Mouse (Mus musculus): ENCODE results near the gene Krtap31-2. TPM values are rescaled to one million over a fixed set of nuclear protein-coding genes. Genes with fewer than 3 reads are reported as not detected.

The Krtap31-2 gene
- polyA plus RNA-seq (2011; ENCODE audit: insufficient read length, low read depth, missing spikeins) = not detected in 2 replicates

DNA sequence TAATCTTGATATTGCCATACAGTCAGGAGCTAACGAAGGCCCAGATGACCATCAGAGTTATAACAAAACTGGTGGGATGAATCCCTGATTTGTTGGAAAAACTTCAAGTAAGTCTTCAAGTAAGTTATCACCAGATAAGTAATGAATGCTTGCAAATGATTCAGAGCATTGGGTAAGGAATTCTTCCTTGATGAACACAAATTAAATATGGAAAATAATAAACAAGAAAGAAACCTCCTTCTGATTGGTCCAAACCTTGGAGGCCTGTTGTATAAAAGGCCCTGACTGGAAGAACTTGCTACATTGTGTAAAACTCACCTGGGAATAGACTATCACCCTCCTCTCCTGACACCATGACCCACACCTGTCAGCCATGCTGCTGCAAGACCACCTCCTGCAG lies at the start of gene Krtap31-2:
Krtap31-2 (plus strand) TSS at position 301 of the 400 bp plus-strand sequence.
- TF ChIP-seq CTCF (IDR thresholded peaks at IDR 0.05; ENCODE audit: borderline replicate concordance, insufficient read depth, low read length) = no peak
- TF ChIP-seq POLR2A (IDR thresholded peaks at IDR 0.05; ENCODE audit: low read depth, low read length) = no peak
- no peak within 1 kb of the TSS for H3K4me3 ChIP-seq (ENCODE audit: insufficient read depth, low read length)
- H3K4me1 ChIP-seq (ENCODE audit: control insufficient read depth, insufficient read depth, low read length) = no peaks in the 10 kb centered on the region
- H3K27ac ChIP-seq (ENCODE audit: insufficient read depth, low read length) = no peak within 1 kb of the TSS

DNA sequence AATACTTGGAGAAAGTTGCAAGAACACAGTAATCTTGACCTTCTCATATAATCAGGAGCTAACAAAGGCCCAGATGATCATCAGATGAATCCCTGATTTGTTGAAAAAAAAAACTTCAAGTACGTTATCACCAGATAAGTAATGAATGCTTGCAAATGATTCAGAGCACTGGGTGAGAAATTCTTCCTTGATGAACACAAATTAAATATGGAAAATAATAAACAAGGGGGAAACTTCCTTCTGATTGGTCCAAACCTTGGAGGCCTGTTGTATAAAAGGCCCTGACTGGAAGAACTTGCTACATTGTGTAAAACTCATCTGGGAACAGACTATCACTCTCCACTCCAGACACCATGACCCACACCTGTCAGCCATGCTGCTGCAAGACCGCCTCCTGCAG lies 28.5 kb upstream of the Krtap31-2 start, which contains the start of gene Krtap31-1:
Krtap31-1 (plus strand) TSS at position 301 of the 400 bp plus-strand sequence.
- H3K4me1 ChIP-seq (ENCODE audit: control insufficient read depth, insufficient read depth, low read length) = no peaks in the 10 kb centered on the region
- no peak within 1 kb of the TSS for H3K4me3 ChIP-seq (ENCODE audit: insufficient read depth, low read length)
- no peak for TF ChIP-seq POLR2A (IDR thresholded peaks at IDR 0.05; ENCODE audit: low read depth, low read length)
- no peak for TF ChIP-seq CTCF (IDR thresholded peaks at IDR 0.05; ENCODE audit: borderline replicate concordance, insufficient read depth, low read length)
- H3K27ac ChIP-seq (ENCODE audit: insufficient read depth, low read length) = no peak within 1 kb of the TSS

DNA sequence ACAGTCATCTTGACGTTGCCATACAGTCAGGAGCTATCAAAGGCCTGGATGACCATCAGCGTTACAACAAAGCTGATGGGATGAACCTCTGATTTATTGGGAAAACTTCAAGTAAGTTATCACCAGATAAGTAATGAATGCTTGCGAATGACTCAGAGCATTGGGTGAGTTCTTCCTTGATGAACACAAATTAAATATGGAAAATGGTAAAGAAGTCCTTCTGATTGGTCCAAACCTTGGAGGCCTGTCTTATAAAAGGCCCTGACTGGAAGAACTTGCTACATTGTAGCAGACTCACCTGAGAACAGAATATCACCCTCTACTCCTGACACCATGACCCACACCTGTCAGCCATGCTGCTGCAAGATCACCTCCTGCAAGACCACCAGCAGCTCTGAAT lies 21.6 kb upstream of the Krtap31-2 start, which contains the start of gene Gm11565:
Gm11565 (plus strand) TSS at position 301 of the 400 bp plus-strand sequence.
- H3K4me1 ChIP-seq (ENCODE audit: control insufficient read depth, insufficient read depth, low read length) = no peaks in the 10 kb centered on the region
- no peak within 1 kb of the TSS for H3K4me3 ChIP-seq (ENCODE audit: insufficient read depth, low read length)
- TF ChIP-seq POLR2A (IDR thresholded peaks at IDR 0.05; ENCODE audit: low read depth, low read length) (no peak), CTCF (IDR thresholded peaks at IDR 0.05; ENCODE audit: borderline replicate concordance, insufficient read depth, low read length) (no peak)
- no peak within 1 kb of the TSS for H3K27ac ChIP-seq (ENCODE audit: insufficient read depth, low read length)

DNA sequence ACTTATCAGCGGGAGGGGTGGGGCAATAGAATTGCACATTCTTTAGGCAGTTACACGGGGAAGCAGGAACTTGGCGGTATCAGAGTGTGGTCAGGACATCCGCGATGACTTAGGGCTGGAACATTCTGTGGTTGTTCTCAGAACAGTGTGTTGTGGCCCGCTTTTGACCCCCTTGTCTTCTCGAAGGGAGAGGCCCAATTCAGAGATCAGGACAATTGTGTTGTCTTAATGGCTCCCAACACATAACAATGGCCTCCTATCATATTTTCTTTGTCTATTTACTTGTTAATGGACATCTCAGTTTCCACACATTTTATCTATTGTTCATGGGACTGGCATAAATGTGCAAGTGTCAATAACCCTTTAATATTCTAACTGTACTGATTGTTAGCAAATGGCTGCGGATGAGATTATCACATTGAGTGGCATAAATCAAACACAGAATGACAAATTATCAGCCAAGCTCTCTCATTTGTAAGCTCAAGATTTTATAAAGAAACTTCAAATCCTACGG lies 1.7 kb downstream of the Krtap31-2 start:
- no peak for TF ChIP-seq CTCF (IDR thresholded peaks at IDR 0.05; ENCODE audit: borderline replicate concordance, insufficient read depth, low read length)
- Histone ChIP-seq H3K27ac (ENCODE audit: insufficient read depth, low read length) (no peak overlapping the region), H3K4me3 (ENCODE audit: insufficient read depth, low read length) (no peak overlapping the region), H3K4me1 (ENCODE audit: control insufficient read depth, insufficient read depth, low read length) (no peaks in the 10 kb centered on the region)

DNA sequence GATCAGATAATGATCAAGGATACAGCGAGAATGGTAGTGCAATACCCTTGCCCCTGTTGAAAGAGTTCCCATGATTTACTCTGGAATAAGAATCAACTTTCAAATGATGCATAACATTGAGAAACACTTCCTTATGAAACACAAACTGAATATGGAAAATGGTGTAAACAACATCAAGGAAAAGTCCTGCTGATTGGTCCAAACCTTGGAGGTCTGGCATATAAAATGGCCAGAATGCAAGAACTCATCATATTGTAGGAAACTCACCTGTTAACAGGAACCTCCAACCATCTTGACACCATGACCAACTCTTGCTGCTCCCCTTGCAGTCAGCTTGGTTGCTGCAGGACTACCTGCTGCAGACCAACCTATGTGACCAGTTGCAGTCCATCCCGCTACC lies 12.1 kb downstream of the Krtap31-2 start, which contains the start of gene Krtap9-5:
Krtap9-5 (plus strand) TSS at position 301 of the 400 bp plus-strand sequence.
- Histone ChIP-seq H3K4me3 (ENCODE audit: insufficient read depth, low read length) (no peak within 1 kb of the TSS), H3K4me1 (ENCODE audit: control insufficient read depth, insufficient read depth, low read length) (no peaks in the 10 kb centered on the region), H3K27ac (ENCODE audit: insufficient read depth, low read length) (no peak within 1 kb of the TSS)
- no peak for TF ChIP-seq CTCF (IDR thresholded peaks at IDR 0.05; ENCODE audit: borderline replicate concordance, insufficient read depth, low read length)
- TF ChIP-seq POLR2A (IDR thresholded peaks at IDR 0.05; ENCODE audit: low read depth, low read length) = no peak

DNA sequence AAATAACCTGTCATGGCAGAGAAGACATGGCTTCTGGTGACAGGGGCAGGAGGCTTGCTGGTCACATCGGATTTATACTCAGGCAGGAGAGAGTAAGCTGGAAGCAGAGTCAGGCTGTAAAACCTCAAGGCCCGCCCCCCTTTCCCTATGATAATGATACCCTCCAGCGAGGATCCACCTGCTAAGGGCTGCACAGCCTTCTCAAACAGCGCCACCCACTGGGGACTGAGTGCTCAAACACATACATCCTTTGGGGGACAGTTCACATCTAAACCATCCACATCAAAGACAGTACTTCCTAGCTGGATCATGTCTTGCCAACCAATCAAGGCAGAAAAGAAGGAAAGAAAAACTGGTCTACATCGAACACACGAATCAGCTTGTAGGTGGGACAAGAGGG lies 28.1 kb downstream of the Krtap31-2 start:
- Histone ChIP-seq H3K4me3 (ENCODE audit: insufficient read depth, low read length) (no peak overlapping the region), H3K4me1 (ENCODE audit: control insufficient read depth, insufficient read depth, low read length) (no peaks in the 10 kb centered on the region), H3K27ac (ENCODE audit: insufficient read depth, low read length) (no peak overlapping the region)
- no peak for TF ChIP-seq POLR2A (IDR thresholded peaks at IDR 0.05; ENCODE audit: low read depth, low read length)
- TF ChIP-seq CTCF (IDR thresholded peaks at IDR 0.05; ENCODE audit: borderline replicate concordance, insufficient read depth, low read length) = no peak

DNA sequence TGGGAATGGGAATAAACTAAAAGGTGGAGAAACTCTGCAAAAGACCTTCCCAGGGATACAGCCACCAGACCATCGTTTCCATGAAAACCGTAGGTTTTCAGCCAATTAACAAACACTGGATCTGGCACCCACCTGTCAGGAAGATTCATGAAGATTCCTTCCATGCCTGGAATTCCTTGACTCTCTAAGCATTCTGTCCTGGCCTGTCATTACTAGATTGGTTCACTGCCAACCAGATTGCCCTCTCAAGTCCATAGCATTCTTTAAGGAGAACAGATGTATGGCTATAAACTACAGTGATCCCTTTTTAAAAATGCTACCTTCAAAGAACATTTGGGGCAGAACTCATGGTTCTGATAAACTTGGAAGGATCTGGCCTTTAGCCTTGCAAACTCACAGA lies 29.9 kb downstream of the Krtap31-2 start:
- H3K27ac ChIP-seq (ENCODE audit: insufficient read depth, low read length) = no peak overlapping the region
- TF ChIP-seq POLR2A (IDR thresholded peaks at IDR 0.05; ENCODE audit: low read depth, low read length) = no peak
- TF ChIP-seq CTCF (IDR thresholded peaks at IDR 0.05; ENCODE audit: borderline replicate concordance, insufficient read depth, low read length) = no peak
- no peaks in the 10 kb centered on the region for H3K4me1 ChIP-seq (ENCODE audit: control insufficient read depth, insufficient read depth, low read length)
- no peak overlapping the region for H3K4me3 ChIP-seq (ENCODE audit: insufficient read depth, low read length)

DNA sequence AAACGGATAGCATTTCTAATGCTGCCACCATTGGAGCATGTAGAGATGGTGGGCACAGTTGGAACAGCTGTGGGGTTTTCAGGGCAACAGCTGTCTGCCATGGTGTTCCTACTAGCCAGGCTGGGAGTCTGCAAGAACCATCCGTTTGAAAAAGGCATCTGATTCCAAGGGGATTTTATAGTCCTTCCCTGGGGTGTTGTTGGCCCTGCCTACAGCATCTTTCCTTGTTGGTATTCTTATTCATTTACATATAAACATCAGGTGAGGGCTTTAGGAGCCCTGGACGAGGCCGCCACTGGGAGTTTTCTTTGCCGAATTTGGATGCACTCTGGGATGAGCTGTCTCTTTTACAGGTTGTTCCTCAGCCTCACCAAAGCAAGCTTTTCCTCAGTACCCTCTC lies 42.9 kb downstream of the Krtap31-2 start, which contains the start of gene Krtap29-1:
Krtap29-1 (minus strand) TSS at position 101 of the 400 bp plus-strand sequence.
- TF ChIP-seq CTCF (IDR thresholded peaks at IDR 0.05; ENCODE audit: borderline replicate concordance, insufficient read depth, low read length) (no peak), POLR2A (IDR thresholded peaks at IDR 0.05; ENCODE audit: low read depth, low read length) (no peak)
- no peak within 1 kb of the TSS for H3K27ac ChIP-seq (ENCODE audit: insufficient read depth, low read length)
- H3K4me3 ChIP-seq (ENCODE audit: insufficient read depth, low read length) = no peak within 1 kb of the TSS

DNA sequence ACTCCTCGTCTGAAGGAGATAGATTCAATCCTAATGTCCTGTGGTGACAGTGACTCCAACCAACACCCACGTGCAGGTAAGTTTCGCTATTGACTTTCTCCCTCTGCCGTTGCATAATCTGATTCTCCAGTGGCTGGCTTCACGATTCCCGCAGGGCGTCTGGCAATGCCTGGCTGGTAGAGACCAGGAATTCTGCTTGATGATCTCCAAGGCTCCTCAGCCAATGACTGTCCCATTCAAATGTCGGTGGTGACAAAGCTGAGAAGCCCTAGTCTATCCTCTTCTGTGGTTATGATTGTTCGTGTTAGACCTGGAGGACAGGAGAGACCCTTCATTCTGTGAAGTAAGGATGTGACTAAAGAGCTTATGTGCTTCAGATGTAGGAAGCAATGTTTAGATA lies 46.6 kb downstream of the Krtap31-2 start:
- H3K4me1 ChIP-seq (ENCODE audit: control insufficient read depth, insufficient read depth, low read length) = no peaks in the 10 kb centered on the region
- H3K4me3 ChIP-seq (ENCODE audit: insufficient read depth, low read length) = no peak overlapping the region
- no peak overlapping the region for H3K27ac ChIP-seq (ENCODE audit: insufficient read depth, low read length)
- TF ChIP-seq POLR2A (IDR thresholded peaks at IDR 0.05; ENCODE audit: low read depth, low read length) (no peak), CTCF (IDR thresholded peaks at IDR 0.05; ENCODE audit: borderline replicate concordance, insufficient read depth, low read length) (no peak)

More for the DNA sequence above, 42.9 kb downstream of the Krtap31-2 start, which contains the start of gene Krtap29-1:
- no peaks in the 10 kb centered on the region for H3K4me1 ChIP-seq (ENCODE audit: control insufficient read depth, insufficient read depth, low read length)

DNA sequence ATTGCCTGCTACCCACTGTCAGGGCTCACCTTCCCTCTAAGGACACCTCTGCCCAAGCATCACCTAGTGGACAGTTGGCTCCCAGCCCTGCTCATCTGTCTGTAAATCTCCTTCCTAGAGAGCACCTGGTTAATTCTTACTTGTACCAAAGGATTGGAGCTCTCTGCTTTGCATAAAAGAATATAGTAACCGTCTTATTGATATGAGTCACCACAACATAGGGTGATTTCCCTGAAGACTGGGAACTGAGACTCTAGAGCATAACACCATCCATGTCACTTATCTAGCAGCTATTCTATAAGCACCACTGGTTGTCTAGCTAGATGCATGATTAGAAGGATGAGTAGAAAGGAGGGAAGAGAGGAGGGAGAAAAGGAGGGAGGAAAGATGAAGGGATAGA lies 47.4 kb downstream of the Krtap31-2 start:
- TF ChIP-seq POLR2A (IDR thresholded peaks at IDR 0.05; ENCODE audit: low read depth, low read length) (no peak), CTCF (IDR thresholded peaks at IDR 0.05; ENCODE audit: borderline replicate concordance, insufficient read depth, low read length) (no peak)
- H3K27ac ChIP-seq (ENCODE audit: insufficient read depth, low read length) = no peak overlapping the region
- no peak overlapping the region for H3K4me3 ChIP-seq (ENCODE audit: insufficient read depth, low read length)

More for the DNA sequence above, 47.4 kb downstream of the Krtap31-2 start:
- H3K4me1 ChIP-seq (ENCODE audit: control insufficient read depth, insufficient read depth, low read length) = no peaks in the 10 kb centered on the region
